In genomic region chr15:99248972-99249371, GRCm38 (mm10) we compare ENCODE assay signal across 8 mouse cellular contexts. TPM values are rescaled to one million over a fixed set of nuclear protein-coding genes. Genes with fewer than 3 reads are reported as not detected.
A peak's percentile ranks its signal among the peaks of the same experiment; 100 is the strongest.
DNase-seq lines count a peak whose midpoint lies in the region; ATAC-seq lines count a peak whose summit lies in the region.
"Had no signal": no experiment of that assay in that cellular context is flagged by ENCODE, and none has a peak within 500 bp of the region (broad histone marks: within the 10 kb centered on the region; RNA-seq: fewer than 3 reads in every experiment).

No protein-coding gene starts in this region.

- H3K27me3 ChIP-seq in heart, embryonic 11.5 days (ENCODE audit: control insufficient read depth, insufficient read depth, low read length) = no peaks in the 10 kb centered on the region
- no peaks in the 10 kb centered on the region for H3K27me3 ChIP-seq in midbrain, embryonic 14.5 days (ENCODE audit: control insufficient read depth, insufficient read depth, low read length)
- H3K27me3 ChIP-seq: limb, embryonic 15.5 days had no signal

- peak overlapping the region; percentile 93 for H3K4me2 ChIP-seq in heart, embryonic 11.5 days
- H3K4me2 ChIP-seq in midbrain, embryonic 14.5 days (ENCODE audit: low read length) = no peak overlapping the region
- H3K4me2 ChIP-seq: limb, embryonic 15.5 days had no signal

- 42% methylated on average over 9 of the region's 9 CpGs for WGBS in heart, embryonic 11.5 days (ENCODE audit: insufficient replicate concordance)
- WGBS in midbrain, embryonic 14.5 days = 91% methylated on average over 9 of the region's 9 CpGs

- no peak overlapping the region for H3K4me3 ChIP-seq in heart, embryonic 11.5 days (ENCODE audit: low read depth, low read length)
- no peak overlapping the region for H3K4me3 ChIP-seq in midbrain, embryonic 14.5 days (replicated peaks; ENCODE audit: low read depth, low read length)
- H3K4me3 ChIP-seq: limb, embryonic 15.5 days had no signal

- H3K9ac ChIP-seq in heart, embryonic 11.5 days (ENCODE audit: low read depth, low read length) = no peak overlapping the region
- H3K9ac ChIP-seq in midbrain, embryonic 14.5 days (replicated peaks; ENCODE audit: low read length) = no peak overlapping the region
- H3K9ac ChIP-seq: limb, embryonic 15.5 days had no signal

- DNase-seq in left cerebral cortex, adult 11 months (ENCODE audit: low spot score) = peak; percentile 68
- DNase-seq in left cerebral cortex, postnatal 4 days = no peak
- peak; percentile 75 to 85 for DNase-seq in left cerebral cortex, adult 9 months (ENCODE audit: low spot score in 2 of 2)
- DNase-seq in retina, postnatal 1 day = no peak
- no peak for DNase-seq in midbrain, embryonic 14.5 days

- H3K36me3 ChIP-seq in heart, embryonic 11.5 days (ENCODE audit: control insufficient read depth, insufficient read depth, low read length) = peaks cover 15% of the 10 kb centered on the region
- peaks cover 56% of the 10 kb centered on the region for H3K36me3 ChIP-seq in midbrain, embryonic 14.5 days (ENCODE audit: control insufficient read depth, insufficient read depth, low read length)

- intact Hi-C loops in left cerebral cortex, postnatal 4 days (cut with DNase I) = no loop called here

- peak overlapping the region; percentile 77 for H3K27ac ChIP-seq in heart, embryonic 11.5 days (ENCODE audit: low read depth, low read length)
- H3K27ac ChIP-seq in midbrain, embryonic 14.5 days (replicated peaks; ENCODE audit: low read depth, low read length) = no peak overlapping the region
- H3K27ac ChIP-seq: limb, embryonic 15.5 days had no signal

- peak; percentile 44; the same call in 1 of the 2 replicates for ATAC-seq in heart, embryonic 11.5 days (replicated peaks; ENCODE audit: insufficient number of reproducible peaks, low FRiP score, low TSS enrichment)
- ATAC-seq in midbrain, embryonic 14.5 days (ENCODE audit: low FRiP score, low TSS enrichment) = no peak
- no peak for ATAC-seq in inflammation-experienced regulatory T-cells, adult 6 months

- peaks cover 36% of the 10 kb centered on the region for H3K4me1 ChIP-seq in heart, embryonic 11.5 days (ENCODE audit: control insufficient read depth, insufficient read depth, low read length)
- H3K4me1 ChIP-seq in midbrain, embryonic 14.5 days (ENCODE audit: control insufficient read depth, insufficient read depth, low read length) = peaks cover 7% of the 10 kb centered on the region

- no peaks in the 10 kb centered on the region for H3K9me3 ChIP-seq in heart, embryonic 11.5 days (replicated peaks; ENCODE audit: control insufficient read depth, low read length)
- no peaks in the 10 kb centered on the region for H3K9me3 ChIP-seq in midbrain, embryonic 14.5 days (ENCODE audit: control insufficient read depth, low read length)
- H3K9me3 ChIP-seq: limb, embryonic 15.5 days had no signal

RNA-seq across cellular contexts. Expression of gene Mcrs1, which starts 2.8 kb away (rescaled TPM):
- total RNA-seq in left cerebral cortex, postnatal 4 days (2021) = 100 to 1,000 TPM; 136 to 139 TPM
- 154 and 162 TPM in 2 replicates for polyA plus RNA-seq in heart, embryonic 11.5 days (2014; fragmentation: Nextera tagmentation; extraction: Ambion mirVana)
- polyA plus RNA-seq in midbrain, embryonic 14.5 days (2014; fragmentation: Nextera tagmentation; extraction: Ambion mirVana) = 219 and 239 TPM in 2 replicates
- polyA plus RNA-seq in inflammation-experienced regulatory T-cells, adult 6 months (2017; shearing (Covaris generic)) = 10 to 100 TPM; 48.4 to 56.9 (median 49.1) TPM

RNA-seq across cellular contexts. Expression of gene Kcnh3, which starts 24.3 kb away (rescaled TPM):
- total RNA-seq in left cerebral cortex, postnatal 4 days (2021) = 10 to 100 TPM; 66.6 to 67.3 TPM
- 0.14 TPM in 1 of 2 replicates, not detected in the other for polyA plus RNA-seq in heart, embryonic 11.5 days (2014; fragmentation: Nextera tagmentation; extraction: Ambion mirVana)
- 0.49 and 0.72 TPM in 2 replicates for polyA plus RNA-seq in midbrain, embryonic 14.5 days (2014; fragmentation: Nextera tagmentation; extraction: Ambion mirVana)
- not detected for polyA plus RNA-seq in inflammation-experienced regulatory T-cells, adult 6 months (2017; shearing (Covaris generic))

RNA-seq across cellular contexts. Expression of gene Prpf40b, which starts 45.9 kb away (rescaled TPM):
- 100 to 1,000 TPM; 125 to 132 TPM for total RNA-seq in left cerebral cortex, postnatal 4 days (2021)
- polyA plus RNA-seq in heart, embryonic 11.5 days (2014; fragmentation: Nextera tagmentation; extraction: Ambion mirVana) = 34.6 and 37.4 TPM in 2 replicates
- polyA plus RNA-seq in midbrain, embryonic 14.5 days (2014; fragmentation: Nextera tagmentation; extraction: Ambion mirVana) = 100 and 105 TPM in 2 replicates
- polyA plus RNA-seq in inflammation-experienced regulatory T-cells, adult 6 months (2017; shearing (Covaris generic)) = 10 to 100 TPM in 2 of 3 experiments, 1 to 10 TPM in 1; 1.6 to 14.9 (median 10.3) TPM

RNA-seq across cellular contexts. Expression of gene Fam186b, which starts 46.7 kb away (rescaled TPM):
- total RNA-seq in left cerebral cortex, postnatal 4 days (2021) = 1 to 10 TPM in 1 of 2 experiments, under 1 TPM in 1; 0.64 to 1.3 TPM
- 0.17 and 0.66 TPM in 2 replicates for polyA plus RNA-seq in heart, embryonic 11.5 days (2014; fragmentation: Nextera tagmentation; extraction: Ambion mirVana)
- 0.74 and 1.3 TPM in 2 replicates for polyA plus RNA-seq in midbrain, embryonic 14.5 days (2014; fragmentation: Nextera tagmentation; extraction: Ambion mirVana)
- under 1 TPM in 2 of 3 experiments, not detected in 1; 0.29 to 0.48 TPM for polyA plus RNA-seq in inflammation-experienced regulatory T-cells, adult 6 months (2017; shearing (Covaris generic))

Comparison
In these comparisons a context has a peak if more than half of its experiments do, and no peak if none do; other contexts are left out.
1. DNase-seq: peak in left cerebral cortex, adult 11 months (single experiment) and left cerebral cortex, adult 9 months (2 of 2); none in left cerebral cortex, postnatal 4 days (single experiment), retina, postnatal 1 day (single experiment) and midbrain, embryonic 14.5 days (single experiment).